Mouse (Mus musculus) gastrocnemius, adult 2 months (tissue): ENCODE results near the gene Sytl3. TPM values are rescaled to one million over a fixed set of nuclear protein-coding genes. Genes with fewer than 3 reads are reported as not detected.

ENCODE experiments used
- DNase-seq: peaks from one replicate; pipeline ENCODE4 v3.0.0; 2022
- H3K27ac ChIP-seq: fragments of 200-600 bp; 2 replicates; pipeline ENCODE4 v1.8.1; 2022; ENCODE audit warnings: mild to moderate bottlenecking
- H3K4me3 ChIP-seq: fragments of 200-600 bp; 2 replicates; pipeline ENCODE4 v1.8.1; 2022; ENCODE audit warnings: mild to moderate bottlenecking, moderate library complexity
- CTCF ChIP-seq: fragments of 200-600 bp; IDR thresholded peaks from 2 replicates; pipeline ENCODE4 v1.8.1; 2022; ENCODE audit warnings: antibody characterized with exemption, mild to moderate bottlenecking, moderate library complexity
- intact Hi-C: fragments of 180-260 bp; cut with DNase I; formaldehyde crosslinking; loops from one replicate; pipeline ENCODE4 v1.15.1; 2025
- total RNA-seq, 2 experiments: library from RNA; stranded (reverse); gene quantifications; 2 replicates each; pipeline ENCODE4 v1.2.3; 2021

Gene Sytl3
- total RNA-seq, 2 experiments from 2014 or later: 0.31 TPM; not detected in 1

DNA sequence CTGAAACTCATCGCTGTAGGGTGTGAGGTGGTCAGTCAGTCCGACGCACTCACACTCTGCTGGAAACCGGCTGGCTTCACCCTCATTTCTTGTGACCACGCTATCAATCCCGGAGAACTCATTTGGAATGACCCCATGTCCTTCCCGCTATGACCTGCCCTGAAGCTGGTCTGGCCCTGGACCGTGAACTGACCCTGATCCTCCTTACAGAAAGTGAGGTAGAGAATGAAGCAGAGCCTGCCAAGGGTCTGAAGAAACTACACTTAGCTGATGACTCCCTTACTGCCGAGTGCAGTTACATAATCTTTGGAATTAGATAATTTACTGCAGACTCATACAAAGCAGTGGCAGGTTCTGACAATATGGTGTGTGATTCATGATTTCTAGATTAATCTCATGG is 96.3 kb downstream of the Sytl3 start:
- Histone ChIP-seq H3K27ac (no peak overlapping the region), H3K4me3 (no peak overlapping the region)
- intact Hi-C loops: no loop called here
- TF ChIP-seq CTCF: no peak
- DNase-seq: no peak

DNA sequence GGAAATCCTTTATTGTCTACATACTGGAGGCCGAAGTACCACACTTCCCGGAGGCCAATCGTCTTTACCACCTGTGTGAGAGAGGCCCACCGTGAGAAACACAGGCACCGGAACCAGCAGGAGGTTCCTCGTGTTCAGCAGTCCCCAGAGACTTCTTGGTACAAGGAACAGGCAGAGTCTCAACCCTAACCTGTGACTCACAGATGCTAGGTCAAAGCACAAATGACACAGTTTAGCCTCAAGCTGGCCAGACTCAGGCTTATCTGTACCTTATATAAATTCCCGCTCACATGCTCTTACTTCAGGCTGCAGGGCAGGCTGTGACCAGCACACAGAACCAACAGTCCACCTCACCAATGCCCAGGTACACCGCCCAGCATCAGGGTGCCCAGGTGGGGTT is 97.0 kb downstream of the Sytl3 start:
- H3K27ac ChIP-seq: no peak overlapping the region
- no peak for DNase-seq
- intact Hi-C loops: no loop called here
- no peak overlapping the region for H3K4me3 ChIP-seq
- no peak for TF ChIP-seq CTCF

DNA sequence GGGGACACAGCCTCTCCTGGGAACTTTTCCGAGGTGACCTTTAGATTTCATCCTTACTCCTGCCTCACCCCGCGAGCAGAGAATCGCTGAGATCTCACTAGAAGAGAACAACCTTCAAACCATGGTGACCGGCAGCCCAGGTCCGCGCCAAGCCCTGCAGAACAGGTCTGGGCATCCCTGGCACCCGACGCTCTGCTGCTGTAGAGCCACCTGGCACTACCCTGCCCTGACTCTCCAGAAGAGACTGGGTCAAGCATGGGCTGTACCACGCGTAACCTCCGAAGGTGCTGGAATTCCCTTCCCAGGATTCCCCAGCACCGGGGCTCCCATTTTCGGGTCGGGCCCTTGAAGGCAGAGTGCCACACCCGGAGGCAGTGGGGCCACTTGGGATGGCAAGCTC is 99.0 kb downstream of the Sytl3 start:
- intact Hi-C loops: no loop called here
- no peak for DNase-seq
- TF ChIP-seq CTCF: no peak
- Histone ChIP-seq H3K27ac (no peak overlapping the region), H3K4me3 (no peak overlapping the region)

DNA sequence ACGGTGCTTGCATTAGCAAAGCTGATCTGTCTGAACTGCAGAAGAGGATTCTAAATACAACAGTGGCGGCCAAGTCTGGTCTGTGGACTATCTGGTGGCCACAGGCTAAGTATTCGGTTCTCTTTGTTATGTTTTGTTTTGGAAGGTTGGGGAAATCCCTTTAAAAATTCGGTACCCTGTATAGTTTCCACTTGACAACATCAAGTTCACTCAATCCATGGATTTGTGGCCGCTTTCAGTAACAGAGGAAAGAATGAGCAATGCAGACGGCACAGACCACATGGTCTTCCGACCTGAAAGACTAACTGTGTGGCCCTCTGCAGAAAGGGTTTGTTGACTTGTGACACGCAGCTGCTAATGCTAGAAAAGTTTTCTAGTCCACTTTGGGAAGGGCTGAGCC is 100.0 kb downstream of the Sytl3 start:
- no peak overlapping the region for H3K27ac ChIP-seq
- no peak overlapping the region for H3K4me3 ChIP-seq
- intact Hi-C loops: no loop called here
- no peak for DNase-seq
- no peak for TF ChIP-seq CTCF

DNA sequence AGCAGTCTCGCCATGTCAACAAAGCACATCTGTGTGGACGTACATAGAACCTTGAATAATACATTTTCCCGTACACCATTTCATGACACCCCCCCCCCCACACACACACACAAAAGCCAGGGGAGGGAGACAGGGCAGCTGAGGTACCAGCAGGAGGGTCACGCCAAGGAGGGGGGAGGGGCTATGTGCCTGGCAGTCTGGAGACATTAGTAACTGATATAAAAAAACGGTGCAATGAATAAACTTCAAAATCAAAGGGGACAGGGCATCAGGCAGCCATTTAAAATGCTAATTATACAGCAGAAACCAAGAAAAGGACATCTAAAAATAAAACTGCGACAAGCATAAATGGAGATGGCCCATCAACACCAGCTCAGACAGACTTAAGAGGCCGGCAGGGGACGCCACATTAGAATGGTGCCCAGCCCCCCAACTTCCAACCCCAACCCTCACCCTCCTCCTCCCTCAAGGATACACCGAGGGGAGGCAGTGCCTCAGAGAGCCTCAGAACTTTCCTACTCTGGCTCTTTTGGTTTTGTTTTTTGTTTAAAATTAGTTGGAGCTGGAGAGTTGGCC is 100.9 kb downstream of the Sytl3 start:
- H3K27ac ChIP-seq: no peak overlapping the region
- intact Hi-C loops: no loop called here
- no peak overlapping the region for H3K4me3 ChIP-seq
- no peak for DNase-seq
- TF ChIP-seq CTCF: no peak

DNA sequence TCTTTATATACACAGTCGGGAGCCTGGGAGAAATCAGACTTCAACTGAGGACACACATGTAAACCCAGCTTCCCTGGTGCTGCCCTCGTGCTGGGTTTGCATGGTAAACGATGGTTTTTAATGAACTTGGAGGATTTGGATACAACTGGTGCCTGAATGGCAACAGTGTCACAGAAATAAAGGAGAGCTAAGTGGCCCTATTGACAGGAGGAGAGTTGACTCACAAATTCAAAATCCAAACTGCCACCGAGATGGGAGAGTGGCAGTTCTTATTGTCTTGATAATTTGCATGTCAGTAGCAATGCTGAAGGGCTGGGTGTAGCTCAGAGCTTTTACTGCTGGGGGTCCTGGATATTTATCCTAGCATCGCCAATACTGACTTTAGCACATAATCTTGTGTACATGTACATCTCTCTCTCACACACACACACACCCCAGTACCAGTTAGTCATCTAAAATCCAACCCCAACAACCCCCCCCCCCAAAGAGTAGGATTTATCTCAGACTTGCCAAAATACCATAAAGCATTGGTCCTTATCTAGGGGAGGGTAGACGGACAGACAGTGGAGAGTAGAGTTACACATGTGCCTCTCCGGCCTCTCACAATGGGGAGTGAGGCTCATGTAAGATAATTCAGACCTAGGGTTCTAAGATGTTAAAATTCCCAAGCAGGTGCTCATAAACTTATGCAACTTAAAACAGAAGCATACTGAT is 104.8 kb downstream of the Sytl3 start:
- Histone ChIP-seq H3K27ac (no peak overlapping the region), H3K4me3 (no peak overlapping the region)
- DNase-seq: no peak
- intact Hi-C loops: no loop called here
- TF ChIP-seq CTCF: no peak

DNA sequence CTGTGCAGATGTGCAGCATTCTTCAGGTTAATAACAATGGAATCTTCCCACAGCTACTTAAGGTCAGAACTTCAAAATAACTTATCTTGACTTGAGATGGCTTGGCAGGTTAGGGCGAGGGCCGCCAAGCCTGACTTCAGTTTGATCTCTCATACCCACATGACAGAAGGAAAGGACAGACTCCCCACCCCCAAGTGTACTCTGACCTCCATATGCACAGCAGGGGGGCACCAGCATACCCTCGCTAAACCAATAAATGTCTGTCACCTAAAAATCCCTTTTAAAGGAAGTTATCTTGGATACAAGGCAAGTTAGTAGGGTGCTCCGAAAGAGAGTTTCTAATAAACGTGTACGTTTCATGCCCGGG is 105.3 kb downstream of the Sytl3 start:
- DNase-seq: no peak
- Histone ChIP-seq H3K27ac (no peak overlapping the region), H3K4me3 (no peak overlapping the region)
- TF ChIP-seq CTCF: no peak
- intact Hi-C loops: no loop called here

DNA sequence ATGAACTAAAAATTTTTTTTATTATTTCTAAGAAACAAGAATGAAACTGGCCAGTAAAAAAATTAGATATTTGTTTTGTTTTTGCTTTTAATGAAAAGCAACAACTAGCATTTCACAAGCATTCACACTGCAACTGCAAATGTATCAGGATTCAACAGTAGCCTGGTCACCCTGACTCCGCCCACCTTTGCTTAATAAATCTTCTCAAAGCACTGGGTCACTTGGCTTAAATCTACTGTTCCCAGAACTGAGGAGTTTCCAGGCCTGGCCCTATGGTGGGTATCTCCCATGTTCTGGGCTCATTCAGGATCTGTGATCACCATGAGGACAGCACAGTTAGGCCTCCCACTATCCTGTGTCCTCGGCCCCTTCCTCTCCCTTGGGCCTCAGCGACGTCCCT is 105.8 kb downstream of the Sytl3 start:
- no peak for DNase-seq
- no peak for TF ChIP-seq CTCF
- intact Hi-C loops: no loop called here
- Histone ChIP-seq H3K27ac (no peak overlapping the region), H3K4me3 (no peak overlapping the region)

DNA sequence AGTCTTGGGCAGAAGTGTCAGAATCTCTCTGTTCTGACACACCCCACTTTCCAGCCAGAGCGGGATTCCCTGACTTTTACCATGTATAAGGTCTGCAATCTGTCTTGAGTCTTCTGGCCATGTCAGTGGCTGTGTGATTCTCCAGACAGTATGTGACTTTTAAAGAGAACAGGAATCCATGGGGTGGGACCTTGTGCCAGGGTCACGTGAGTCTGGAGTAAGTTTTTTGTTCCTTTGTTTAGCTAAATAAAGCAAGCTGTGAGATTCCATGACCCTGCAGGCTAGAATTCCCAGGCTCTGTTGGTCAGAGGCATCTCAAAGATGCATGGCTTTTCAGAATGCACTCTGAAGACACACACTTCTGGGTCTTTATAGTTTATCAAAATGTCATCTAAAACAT is 107.0 kb downstream of the Sytl3 start:
- DNase-seq: no peak
- no peak overlapping the region for H3K4me3 ChIP-seq
- no peak for TF ChIP-seq CTCF
- H3K27ac ChIP-seq: no peak overlapping the region
- intact Hi-C loops: no loop called here

DNA sequence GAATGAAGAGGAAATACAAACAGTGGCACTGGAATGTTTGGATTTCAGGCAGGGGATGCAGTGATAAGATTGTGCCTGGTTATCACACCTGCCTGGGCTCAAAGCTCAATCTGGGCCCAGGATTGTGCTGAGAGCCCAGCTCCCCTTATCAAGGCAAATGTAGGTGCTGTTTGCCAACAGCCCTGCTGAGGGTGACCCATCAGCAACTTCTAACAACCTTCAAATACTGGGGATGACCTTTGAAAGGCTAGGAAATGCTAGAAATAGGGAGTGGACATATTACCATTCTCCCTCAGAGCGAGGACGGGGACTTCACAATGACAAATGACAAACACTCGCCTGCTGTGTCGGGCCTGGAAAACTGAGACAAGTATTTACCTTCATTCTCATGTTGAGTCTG is 107.9 kb downstream of the Sytl3 start:
- intact Hi-C loops: no loop called here
- H3K4me3 ChIP-seq: no peak overlapping the region
- no peak for DNase-seq
- H3K27ac ChIP-seq: no peak overlapping the region
- TF ChIP-seq CTCF: no peak

DNA sequence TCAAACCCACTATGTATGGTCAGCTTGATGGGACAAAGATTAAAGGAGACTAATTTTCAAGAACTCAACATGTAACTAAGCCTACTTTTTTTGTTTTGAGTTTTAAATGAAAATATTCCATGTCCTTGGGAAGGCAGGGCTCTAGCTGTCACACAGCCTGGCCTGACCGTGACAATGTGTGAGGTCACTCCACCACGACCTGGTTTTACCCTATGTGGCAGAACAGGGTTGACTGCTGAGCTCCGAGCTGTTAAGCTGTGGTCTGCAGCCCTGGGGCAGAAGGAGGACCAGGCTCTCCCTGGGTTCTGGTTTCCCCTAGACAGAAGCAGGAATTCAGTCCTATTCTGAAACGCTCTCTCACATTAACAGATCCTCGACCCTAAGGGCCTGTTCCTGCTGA is 108.9 kb downstream of the Sytl3 start:
- no peak overlapping the region for H3K27ac ChIP-seq
- intact Hi-C loops: no loop called here
- no peak for DNase-seq
- no peak overlapping the region for H3K4me3 ChIP-seq
- TF ChIP-seq CTCF: no peak

DNA sequence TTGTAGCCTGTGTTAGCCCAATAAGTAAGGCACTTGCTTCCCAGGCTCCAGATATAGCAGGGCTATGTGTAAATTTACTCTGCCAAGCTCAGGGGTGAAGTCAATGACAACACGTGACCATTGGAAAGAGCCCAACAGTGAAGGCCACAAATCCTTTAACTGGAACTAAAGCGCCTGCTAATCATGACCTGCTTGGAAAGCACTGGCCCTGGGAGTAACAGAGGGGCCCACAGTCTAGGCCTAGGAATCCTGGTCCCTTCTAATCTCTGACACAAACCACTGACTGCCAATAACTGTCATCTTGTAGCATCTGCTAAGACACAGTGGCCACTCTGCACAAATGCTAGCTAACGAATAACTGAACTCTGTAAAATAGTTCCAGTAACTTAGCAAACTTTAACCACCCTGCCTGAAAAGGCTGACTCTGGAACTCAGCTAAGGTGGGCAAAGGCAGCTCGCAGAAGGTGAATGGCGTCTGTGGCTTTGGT is 109.5 kb downstream of the Sytl3 start:
- DNase-seq: no peak
- Histone ChIP-seq H3K27ac (no peak overlapping the region), H3K4me3 (no peak overlapping the region)
- no peak for TF ChIP-seq CTCF
- intact Hi-C loops: no loop called here

DNA sequence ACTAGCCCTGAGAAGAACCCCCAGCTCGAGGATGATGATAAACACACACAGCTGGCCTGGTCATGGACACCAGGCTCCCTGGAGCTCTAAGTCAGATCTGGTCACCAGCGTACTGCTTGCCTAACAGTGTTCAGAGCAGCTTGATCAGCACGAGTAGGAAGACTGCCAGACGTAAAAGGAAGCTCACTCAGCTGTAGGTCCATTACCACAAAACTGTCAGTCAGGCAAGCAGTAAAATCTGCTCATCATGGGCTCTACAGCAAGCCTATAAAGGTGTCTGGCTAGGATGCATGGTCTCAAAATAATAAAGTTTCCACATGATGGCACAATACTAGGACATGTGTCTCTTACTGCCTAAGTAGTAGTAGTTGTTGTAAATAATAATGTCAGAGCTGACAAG is 110.7 kb downstream of the Sytl3 start:
- Histone ChIP-seq H3K4me3 (no peak overlapping the region), H3K27ac (no peak overlapping the region)
- intact Hi-C loops: no loop called here
- DNase-seq: no peak
- no peak for TF ChIP-seq CTCF
